Mouse (Mus musculus) spleen, embryonic (tissue): ENCODE measurements around the gene Tns3.

ENCODE experiments used
- CTCF ChIA-PET: fragments of 350-600 bp; sonication (Branson Sonifier 250); formaldehyde crosslinking; loops from one replicate; lab custom pipeline; 2022; lab: Charles Lee

Tns3 gene

DNA sequence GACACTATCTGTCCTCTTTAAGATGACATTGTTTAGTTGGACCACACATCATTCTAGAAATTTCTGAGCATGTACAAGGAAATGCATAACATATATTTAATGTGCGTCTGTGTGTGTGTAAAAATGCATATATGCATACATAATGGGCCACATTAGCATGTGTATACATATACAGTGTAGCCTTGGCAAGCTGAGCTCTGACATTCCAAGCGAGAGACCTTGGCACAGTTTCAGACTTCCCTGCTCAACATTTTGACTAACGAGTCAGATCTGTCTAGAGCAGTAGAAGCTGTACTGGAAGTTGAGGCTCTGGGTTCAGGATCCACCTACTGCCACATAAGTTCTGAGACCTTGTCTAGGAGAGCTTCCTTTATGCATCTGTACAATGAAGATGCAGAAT lies 17.0 kb upstream of the Tns3 start:
- CTCF ChIA-PET = no interaction called here

DNA sequence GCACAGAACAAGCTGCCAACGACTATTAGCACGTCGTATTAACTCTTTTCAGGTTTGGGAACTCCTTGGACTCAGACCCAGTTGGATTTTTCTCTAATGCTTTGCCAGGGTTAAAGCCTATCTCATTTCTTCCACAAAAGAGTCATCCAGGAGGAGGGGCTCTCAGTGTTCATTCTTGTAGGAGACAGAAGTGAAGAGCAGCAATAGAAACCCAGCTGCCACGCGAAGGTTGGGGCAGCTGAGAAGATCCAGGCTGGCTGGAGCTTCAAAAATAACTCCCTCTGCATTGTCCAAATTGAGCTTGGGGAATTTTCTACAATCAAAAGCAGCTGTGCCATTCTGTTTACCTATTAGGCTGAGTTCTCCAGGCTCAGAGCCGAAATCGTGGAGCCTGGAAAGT lies 16.3 kb upstream of the Tns3 start:
- CTCF ChIA-PET = no interaction called here

DNA sequence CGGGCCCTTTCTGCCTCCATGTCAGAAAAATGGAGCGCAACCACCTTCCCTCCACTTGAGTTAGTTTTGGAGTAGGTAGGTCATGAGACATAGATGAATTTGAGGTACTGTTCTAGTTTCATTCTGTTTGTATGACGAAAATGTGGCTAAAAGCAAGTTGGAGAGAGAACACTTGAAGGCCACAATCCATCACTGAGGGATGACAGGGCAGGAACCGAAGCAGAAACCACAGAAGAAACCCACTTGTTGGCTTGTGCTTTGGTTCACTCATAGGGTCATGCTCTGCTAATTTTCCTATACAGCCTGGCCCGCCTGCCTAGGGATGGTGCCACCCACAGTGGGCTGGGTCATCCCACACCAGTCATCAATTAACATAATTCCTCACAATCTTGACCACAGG lies 14.9 kb upstream of the Tns3 start:
- CTCF ChIA-PET = no interaction called here

DNA sequence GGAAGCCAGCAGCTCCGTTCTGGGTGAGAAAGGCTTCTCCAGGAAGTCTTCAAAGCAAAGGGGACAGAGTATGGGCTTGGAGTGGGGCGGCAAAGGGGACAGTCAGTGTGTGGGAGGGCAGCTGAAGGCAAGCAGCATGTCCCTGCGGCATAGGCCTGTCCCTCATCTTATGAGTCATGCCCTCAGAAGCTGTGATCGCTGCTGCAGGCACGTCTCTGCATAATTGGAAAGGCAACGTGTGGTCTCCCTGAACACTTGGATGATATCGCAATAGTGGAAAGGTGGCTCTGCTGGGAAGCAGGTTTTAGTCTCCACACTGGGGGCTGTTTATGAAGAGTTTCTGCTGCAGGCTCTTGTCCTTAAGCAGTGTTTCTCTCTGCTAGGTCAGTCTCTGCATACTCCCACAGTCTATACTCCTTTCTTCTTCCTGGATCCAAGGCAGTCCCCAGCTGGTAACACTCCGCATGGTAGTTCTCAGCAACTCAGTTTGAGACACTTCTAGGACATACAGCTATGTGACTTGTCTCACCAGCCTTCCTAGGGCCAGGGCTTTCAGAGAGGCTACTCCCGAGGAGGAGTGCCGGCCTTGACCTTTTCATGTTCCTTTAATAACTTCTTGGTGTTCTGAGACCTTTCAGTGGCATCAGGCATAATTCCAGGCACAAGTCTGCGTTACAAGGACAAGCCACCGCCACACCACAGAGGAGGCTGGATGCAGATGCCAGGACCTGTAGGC lies 14.1 kb upstream of the Tns3 start:
- CTCF ChIA-PET = no interaction called here

DNA sequence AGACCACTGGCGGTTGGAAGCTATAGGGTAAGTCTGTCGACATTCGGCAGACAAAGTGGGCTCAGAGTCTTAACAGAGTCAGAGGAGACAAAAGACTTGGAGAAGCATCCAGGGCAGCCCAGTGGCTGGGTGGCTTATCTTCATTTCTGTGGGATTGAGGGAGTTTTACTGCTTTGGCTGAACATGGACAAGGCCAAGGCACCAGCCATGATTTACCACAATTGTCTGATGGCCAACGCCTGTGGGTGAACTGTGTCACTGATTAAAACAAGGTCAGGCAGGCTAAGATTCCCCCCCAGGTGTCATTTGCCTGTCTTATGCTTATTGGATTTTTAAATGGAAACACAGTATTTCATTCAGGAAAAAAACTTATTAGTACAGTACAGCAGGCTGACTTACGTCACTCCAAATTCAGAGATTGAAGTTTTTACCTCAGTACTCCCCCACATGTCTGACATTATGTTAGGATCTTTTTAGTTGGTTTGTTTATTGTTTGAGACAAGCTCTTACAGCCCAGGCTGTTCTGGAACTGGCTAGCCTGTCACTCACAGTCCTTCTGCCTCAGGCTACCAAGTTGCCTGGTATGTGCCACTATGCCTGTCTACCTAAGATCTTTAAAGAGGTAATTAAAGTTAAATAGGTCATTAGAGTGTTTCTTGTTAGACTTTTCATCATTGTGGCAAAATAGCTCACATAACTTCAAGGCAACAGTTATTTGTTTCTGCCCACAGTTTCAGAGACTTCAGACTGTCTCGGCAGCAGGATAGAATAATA lies 11.6 kb upstream of the Tns3 start:
- CTCF ChIA-PET = no interaction called here

DNA sequence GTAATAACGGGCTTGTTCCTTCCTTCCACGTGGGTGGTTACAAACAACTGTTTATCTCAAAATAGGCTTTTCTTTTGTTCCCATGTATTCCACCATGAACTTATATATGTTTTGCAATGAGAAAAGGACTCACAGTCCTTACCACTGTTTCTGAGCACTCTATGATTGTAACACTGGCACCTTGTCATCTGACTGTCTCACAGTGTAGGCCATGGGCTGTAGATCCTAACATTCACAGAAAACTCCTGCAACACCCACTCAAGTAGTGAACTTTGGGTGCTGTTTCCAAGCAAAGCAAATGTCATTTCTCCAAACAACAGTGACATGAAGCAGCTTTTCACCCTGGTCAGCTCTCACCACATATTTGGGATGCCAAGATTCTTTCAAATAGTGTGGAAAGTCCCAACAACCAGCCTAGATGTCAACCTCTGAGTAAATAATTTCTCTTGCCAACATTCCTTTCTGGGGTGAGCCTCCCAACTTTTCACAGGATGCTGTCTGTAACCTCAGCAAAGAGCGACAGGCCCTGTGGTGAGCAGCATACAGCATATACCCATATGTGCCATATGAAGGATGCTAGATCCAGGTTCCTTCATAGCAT lies 10.3 kb upstream of the Tns3 start:
- CTCF ChIA-PET = no interaction called here

DNA sequence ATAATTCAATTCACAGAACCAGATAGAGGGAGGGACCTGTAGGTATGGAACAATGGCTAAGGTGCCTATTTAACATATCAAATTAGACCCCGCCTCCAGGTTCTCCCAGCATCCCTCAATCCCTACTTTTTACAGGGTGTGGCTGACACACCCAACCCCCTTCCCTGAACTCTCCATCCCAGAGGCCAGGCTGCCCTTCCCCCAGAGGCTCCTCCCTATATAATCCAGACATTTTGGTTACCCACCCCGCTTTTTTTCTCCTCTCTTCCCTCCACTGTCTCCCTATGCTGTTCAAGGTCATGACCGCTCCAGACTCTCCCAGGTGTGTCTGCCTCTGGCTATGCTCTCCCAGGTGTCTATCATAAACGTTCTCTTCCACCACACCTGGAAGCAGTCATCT lies 7.4 kb upstream of the Tns3 start:
- CTCF ChIA-PET = no interaction called here

DNA sequence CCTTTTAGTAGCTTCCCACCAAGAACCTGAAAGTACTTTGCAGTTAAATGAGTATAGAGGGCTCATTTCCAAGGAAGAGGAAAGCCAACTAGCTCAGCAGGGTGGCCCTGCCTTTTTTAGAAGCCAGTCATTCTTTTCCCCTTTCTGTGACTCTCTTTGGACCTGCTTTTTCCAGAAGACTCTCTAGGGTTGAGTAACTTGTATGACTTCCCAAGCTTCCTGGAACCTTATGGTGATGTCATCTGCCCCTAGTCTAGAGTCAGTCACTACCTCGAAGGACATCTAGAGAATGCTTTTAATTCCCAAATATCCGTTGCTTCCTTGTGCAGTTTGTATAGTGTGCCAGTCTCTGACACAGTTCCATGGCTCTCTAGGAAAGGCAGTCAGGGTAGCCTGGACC lies 4.8 kb upstream of the Tns3 start:
- CTCF ChIA-PET = no interaction called here

DNA sequence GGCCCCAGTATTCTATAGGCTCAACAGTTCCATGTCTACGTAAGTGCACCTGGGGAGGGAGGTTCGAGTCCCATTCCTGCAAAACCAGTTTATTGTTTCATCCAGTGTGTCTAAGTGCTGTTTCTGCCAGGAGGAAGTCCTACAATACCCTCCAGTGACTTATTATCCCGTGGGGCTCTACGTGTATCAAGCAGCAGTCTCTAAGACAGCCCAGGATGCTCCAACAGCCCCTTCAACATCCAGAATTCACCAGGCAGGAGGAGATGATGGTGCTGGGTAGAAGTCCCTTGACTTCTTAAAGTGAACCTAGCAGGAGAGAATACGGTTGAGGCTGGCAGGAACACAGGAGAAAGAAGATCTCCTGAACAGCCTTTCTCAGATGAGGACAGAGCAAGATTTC lies 462 bp upstream of the Tns3 start:
- CTCF ChIA-PET = no interaction called here

DNA sequence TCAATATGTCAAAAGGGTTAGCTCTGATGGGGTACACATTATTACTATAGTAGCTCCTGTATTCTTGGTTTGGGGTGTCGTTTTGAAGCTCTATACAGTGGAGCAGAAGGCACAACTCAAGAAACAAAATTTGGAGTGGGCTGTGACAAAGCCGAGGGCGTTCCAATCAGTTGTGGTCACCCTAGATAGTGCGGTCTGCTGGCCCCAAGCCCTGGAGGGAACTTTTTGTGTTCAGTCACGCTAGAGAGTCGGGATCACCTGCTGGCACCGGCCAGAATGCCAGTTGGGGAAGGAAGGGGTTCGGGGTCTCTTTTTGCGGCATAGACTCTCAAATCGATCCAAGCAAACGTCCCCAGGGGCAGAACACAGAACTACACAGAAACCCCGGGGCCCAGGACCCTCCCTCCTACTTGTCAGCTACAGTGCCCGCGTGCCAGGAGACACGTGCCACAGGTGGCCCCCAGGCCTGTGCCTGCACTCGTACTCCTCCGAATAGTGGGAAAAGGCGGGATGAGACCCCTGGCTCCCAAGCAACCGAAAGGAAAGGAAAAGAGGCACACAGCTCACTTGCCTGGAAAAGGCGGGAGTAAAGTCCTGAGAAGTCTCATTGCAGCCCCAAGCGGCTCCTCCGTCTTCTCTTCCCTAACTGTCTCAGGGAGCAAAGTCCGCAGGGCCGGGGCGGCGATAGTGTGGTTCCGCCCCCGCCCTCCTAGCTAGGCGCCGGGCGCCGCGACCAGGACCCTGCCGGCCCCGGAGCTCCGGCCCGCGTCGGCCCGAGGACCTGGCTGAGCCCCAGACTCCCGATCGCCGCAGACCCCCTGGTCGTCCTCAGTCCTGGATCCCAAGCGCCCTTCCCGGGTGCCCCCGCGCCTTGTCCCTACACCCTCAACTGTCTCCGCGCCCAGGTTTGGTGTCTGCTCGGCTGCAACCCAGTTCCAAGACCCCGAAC lies 617 bp downstream of the Tns3 start:
- CTCF ChIA-PET = no interaction called here

DNA sequence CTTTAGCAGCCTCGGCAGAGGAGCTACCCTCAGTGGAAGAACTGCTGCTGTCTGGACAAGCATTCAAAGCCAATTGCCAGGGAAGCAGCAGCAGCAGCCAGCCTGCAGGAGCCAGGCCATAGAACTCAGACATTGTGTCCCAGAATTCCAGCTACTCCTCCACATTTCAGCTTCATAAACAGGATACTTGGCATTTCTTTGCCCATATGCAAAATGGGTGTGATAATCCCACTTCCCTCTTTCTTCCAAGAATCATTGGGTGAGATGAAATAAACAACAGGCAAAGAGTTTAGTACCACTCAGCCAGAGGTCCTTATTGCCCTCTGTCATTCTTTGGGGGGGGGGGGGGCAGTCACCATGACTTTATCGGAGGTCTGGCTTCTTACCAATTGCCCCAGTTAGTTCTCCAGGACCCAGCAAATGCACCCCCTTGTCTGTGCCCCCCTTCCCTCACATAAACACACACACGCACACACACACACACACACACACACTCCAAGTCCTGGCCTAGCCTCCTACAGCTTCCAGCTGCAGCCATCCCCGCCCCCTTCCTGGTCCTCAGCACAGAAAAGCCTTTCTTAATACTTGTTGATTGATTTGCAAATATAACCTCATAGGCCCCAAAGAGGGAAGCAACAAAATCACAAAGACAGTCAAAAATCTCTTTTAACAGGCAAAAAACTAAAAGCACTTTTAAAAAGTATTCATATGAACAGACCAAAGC lies 1.5 kb downstream of the Tns3 start:
- CTCF ChIA-PET = no interaction called here

DNA sequence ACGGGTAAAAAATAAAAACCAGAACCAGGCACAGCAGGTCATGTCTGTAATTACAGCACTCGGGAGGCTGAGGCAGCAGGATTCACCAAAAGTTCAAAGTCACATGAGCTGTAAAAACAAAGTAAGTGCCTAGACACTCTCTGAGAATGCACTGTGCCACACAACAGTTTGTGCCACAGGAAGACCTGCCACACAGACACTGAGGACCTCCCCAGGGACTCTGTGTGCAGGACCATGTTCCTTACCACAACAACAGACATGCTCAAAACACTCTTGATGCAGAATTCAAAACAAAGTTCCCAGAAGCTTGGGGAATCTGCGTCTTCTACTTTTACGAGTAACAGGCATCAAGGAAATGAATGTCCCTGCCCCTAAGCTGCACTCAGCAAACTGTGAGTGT lies 3.4 kb downstream of the Tns3 start:
- CTCF ChIA-PET = no interaction called here

DNA sequence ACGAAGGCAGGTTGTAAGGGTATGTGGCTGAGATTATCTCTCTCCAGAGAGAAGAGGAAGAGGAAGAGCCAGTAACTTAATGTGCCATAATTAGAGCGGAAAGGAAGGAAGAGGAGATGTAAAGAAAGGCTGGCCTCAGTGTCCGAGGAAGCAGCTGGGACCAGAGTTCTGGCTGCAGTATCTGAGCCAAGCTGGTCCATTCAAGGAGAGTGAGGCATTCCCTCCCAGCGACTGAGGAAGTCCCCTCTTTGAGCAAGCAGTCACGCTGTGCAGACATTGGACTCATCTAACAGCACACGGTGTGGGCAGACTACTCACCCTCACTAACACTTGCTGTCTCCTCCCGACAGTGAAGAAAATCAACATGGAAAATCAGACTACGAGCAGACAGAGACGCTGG lies 4.5 kb downstream of the Tns3 start:
- CTCF ChIA-PET = no interaction called here

DNA sequence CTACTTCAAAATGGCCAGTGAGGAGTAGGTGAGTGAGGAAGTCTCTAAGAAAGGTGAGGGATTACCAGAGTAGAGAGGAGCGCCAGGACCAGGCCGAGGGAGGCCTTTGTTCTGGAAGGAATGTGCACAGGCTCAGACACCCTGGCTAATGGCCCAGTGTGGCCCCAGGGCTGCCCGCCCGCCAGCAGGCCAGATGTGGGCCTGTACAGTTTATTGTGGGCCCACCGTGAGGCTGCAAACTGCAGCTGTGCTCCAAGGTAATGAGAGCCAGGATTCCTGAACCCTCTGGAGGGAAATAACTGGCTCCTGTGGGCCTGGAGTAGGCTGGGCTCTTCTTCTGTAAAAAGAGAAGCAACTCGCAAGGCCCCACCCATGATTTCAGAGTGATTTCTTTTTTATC lies 5.3 kb downstream of the Tns3 start:
- CTCF ChIA-PET = no interaction called here

DNA sequence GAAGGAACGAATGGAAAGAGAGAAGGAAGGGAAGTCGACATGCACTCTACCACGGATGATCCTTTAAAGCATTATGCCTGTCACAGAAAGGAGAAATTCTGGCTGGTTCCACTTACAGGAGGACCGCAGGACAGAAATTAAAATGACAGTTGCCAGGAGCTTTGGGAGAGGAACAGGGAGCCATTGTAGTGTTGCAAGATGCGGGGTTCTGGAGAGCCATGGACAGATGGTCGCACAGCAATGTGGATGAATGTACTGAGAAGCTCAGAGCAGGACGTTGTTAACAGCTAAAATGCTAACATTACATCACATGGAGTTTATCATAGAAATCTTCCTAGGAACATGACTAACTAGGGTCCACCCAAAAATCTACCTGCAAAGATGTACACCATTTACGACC lies 6.8 kb downstream of the Tns3 start:
- CTCF ChIA-PET = no interaction called here

DNA sequence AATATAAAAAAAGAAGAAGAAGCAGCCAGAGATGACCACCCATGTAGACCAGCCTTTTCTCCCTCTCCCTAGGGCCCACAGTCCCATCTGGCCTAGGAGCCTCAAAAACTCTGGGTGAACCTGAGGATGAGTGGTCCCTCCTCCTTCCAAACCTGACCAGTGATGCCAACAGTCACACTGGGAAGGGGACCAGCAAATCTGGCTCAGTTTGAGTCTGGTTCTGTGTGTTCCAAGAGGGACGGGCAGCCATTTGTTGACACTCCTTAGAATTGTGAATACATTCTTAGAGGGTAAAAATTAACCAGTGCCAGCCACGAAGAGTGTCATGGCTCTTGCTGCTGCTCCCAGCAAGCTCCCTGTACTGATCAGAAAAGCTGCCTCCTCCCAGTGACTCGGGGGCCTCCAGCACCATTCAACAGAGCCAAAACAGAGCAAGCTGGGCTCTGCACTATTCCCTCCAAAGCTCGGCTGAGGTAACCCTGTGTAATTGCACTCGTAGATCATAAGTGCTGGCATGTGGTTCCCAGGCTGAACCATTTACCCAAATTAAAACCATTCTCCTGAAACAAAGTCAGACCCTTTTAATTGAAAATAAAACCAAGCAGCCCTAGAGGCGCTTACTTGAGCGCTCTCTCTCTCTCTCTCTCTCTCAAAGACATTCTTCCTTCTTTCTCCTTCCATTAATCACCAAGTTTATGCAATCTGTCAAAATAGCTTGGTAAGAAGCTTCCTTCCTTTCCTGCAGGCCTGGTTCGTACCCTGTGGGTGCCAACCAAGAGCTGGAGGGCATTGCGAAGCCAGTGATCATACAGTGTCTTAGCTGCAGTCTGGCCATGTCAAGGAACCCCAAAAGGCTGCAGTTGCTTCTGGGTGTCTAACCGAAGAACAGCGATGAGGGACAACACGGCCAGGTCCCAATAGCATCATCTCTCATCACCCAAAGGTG lies 7.6 kb downstream of the Tns3 start:
- CTCF ChIA-PET = no interaction called here

DNA sequence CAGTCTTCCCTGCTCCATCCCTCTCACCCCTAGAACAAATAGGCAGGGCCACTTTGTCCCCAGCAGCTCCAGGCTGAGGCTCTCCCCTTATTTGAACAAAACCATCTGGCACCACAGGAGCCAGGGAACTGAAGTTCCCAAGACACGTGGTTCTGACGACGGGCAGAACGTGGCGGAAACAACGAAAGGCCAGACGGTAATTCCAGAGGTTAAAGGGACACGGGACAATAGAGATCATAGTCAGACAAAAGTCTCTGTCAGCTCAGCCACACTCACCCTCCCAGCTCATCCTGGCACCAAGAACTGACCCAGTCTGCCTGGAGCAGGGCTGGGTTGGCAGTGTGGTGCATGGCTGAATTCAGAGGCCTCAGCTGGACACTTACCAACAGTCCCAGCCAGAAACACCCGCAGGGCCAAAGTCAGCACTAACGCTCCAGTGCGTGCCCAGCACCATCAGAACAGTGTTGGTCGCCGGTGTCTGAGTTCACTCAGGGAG lies 10.5 kb downstream of the Tns3 start:
- CTCF ChIA-PET = no interaction called here

DNA sequence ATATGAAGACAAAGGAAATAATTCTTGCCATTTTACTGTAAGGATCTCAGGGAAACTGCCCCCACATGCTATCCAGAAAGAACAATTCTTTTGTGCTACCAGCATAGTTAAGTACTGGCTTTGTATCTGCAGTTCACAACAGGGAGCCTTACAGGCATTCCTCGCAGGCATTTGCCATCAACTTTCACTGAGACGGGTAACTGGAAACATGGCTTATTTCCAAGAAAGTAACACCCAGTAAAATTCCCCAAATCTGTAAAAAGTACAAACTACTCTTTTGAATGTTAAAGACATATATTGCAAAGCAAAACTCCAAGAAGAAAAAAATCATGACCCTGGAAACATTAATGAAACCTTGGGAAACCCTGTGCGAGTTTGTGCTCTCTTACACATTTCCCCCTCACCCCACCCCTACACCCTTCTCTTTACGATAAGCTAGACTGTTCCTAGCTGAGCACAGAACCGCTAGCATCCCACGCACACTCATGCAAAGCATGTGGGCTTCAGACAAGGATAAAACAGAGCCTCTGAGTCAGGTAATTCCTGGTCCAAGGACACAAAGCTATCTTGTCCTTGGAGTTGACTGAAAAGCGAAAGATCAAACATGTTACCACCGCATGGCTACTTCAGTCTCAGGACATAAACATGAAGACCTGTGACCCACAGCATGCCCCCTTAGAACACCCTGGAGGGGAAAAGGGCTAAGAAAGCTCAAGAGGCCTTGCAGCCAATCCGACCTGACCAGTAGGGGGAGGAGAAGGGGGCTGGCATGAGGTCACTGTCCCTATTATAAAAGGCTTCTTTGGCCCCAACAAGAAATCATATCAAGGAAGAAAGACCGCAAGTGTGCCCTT lies 11.3 kb downstream of the Tns3 start:
- CTCF ChIA-PET = no interaction called here

DNA sequence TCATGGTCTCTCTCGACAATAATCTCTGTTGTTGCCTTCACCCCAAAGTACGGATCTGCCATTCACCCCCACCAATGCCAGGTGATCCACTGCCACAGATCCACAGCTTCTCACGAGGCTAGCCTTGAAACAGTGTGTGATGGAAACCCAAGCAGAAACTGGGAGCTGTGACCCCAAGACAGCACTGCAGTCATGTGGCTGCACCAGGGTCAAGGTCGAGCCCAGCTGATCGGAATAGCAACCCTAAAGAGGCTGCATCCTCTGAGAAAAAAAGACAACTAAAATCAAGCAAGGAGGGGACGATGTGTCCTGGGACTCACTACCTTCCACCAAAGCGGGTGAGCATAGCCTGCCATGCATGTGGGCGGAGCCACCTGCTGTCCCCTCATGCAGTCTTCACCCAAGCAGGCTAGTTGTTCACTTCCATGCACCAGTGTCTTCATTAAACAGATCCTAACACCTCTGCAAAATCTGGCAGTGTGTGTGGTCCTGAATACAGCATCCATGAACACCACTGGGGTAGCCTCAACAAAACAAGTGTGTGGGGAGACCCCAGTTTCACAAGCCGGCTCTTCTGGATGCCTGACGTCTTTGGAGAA lies 12.1 kb downstream of the Tns3 start:
- CTCF ChIA-PET = no interaction called here
